Mouse (Mus musculus): Measurements from ENCODE around the gene Pwp2.

Gene Pwp2

GRCm38 (mm10) chr10:78171057-78171456 is 13.9 kb downstream of the Pwp2 start:
- in situ Hi-C loops (cut with MseI, MboI), result no loop called here

- in situ Hi-C loops (cut with MseI, MboI), result no loop called here
Measured at GRCm38 (mm10) chr10:78170445-78170844, 14.5 kb downstream of the Pwp2 start.

- in situ Hi-C loops (cut with MseI, MboI), result no loop called here
Measured at GRCm38 (mm10) chr10:78169281-78170042, 15.5 kb downstream of the Pwp2 start, which contains the start of gene D10Jhu81e. Gene D10Jhu81e, minus strand, starts transcription at chr10:78169782.

GRCm38 (mm10) chr10:78168792-78169191 is 16.2 kb downstream of the Pwp2 start:
- in situ Hi-C loops (cut with MseI, MboI), result no loop called here

- in situ Hi-C loops (cut with MseI, MboI), result no loop called here
Measured at GRCm38 (mm10) chr10:78167775-78168174, 17.2 kb downstream of the Pwp2 start.

GRCm38 (mm10) chr10:78167333-78167732 is 17.6 kb downstream of the Pwp2 start:
- in situ Hi-C loops (cut with MseI, MboI), result no loop called here

GRCm38 (mm10) chr10:78165256-78166005 is 19.5 kb downstream of the Pwp2 start:
- in situ Hi-C loops (cut with MseI, MboI), result no loop called here

- in situ Hi-C loops (cut with MseI, MboI), result loop anchor here (5.0 kb wide), 1 partner anchor 137 kb away; no protein-coding TSS in a partner anchor
Measured at GRCm38 (mm10) chr10:78164786-78165185, 20.2 kb downstream of the Pwp2 start.

GRCm38 (mm10) chr10:78163923-78164322 is 21.0 kb downstream of the Pwp2 start:
- in situ Hi-C loops (cut with MseI, MboI), result loop anchor here (5.0 kb wide), 1 partner anchor 137 kb away; no protein-coding TSS in a partner anchor

GRCm38 (mm10) chr10:78163241-78163640 is 21.7 kb downstream of the Pwp2 start:
- in situ Hi-C loops (cut with MseI, MboI), result loop anchor here (5.0 kb wide), 1 partner anchor 136 kb away; no protein-coding TSS in a partner anchor

GRCm38 (mm10) chr10:78162646-78163045 is 22.3 kb downstream of the Pwp2 start:
- in situ Hi-C loops (cut with MseI, MboI), result loop anchor here (5.0 kb wide), 1 partner anchor 135 kb away; no protein-coding TSS in a partner anchor

GRCm38 (mm10) chr10:78161096-78161495 is 23.9 kb downstream of the Pwp2 start:
- in situ Hi-C loops (cut with MseI, MboI), result loop anchor here (5.0 kb wide), 1 partner anchor 134 kb away; no protein-coding TSS in a partner anchor

- in situ Hi-C loops (cut with MseI, MboI), result loop anchor here (5.0 kb wide), 1 partner anchor 133 kb away; no protein-coding TSS in a partner anchor
Measured at GRCm38 (mm10) chr10:78160369-78161095, 24.4 kb downstream of the Pwp2 start.

- in situ Hi-C loops (cut with MseI, MboI), result loop anchor here (5.0 kb wide), 1 partner anchor 133 kb away; no protein-coding TSS in a partner anchor
Measured at GRCm38 (mm10) chr10:78159906-78160305, 25.0 kb downstream of the Pwp2 start.

- in situ Hi-C loops (cut with MseI, MboI), result no loop called here
Measured at GRCm38 (mm10) chr10:78159252-78159878, 25.6 kb downstream of the Pwp2 start.

GRCm38 (mm10) chr10:78158041-78158440 is 26.9 kb downstream of the Pwp2 start:
- in situ Hi-C loops (cut with MseI, MboI), result no loop called here

GRCm38 (mm10) chr10:78156926-78157325 is 28.0 kb downstream of the Pwp2 start:
- in situ Hi-C loops (cut with MseI, MboI), result no loop called here

GRCm38 (mm10) chr10:78148834-78149766 is 35.8 kb downstream of the Pwp2 start:
- in situ Hi-C loops (cut with MseI, MboI), result loop anchor here in 1 of 2 experiments (10.0 kb wide), 1 partner anchor 64 kb away; no protein-coding TSS in a partner anchor

- in situ Hi-C loops (cut with MseI, MboI), result loop anchor here in 1 of 2 experiments (10.0 kb wide), 1 partner anchor 63 kb away; no protein-coding TSS in a partner anchor
Measured at GRCm38 (mm10) chr10:78147908-78148441, 37.0 kb downstream of the Pwp2 start.

All from mouse trophoblast stem cell (cell line).